Mouse (Mus musculus) intestine, postnatal 0 days (tissue): ENCODE results near the gene Gpc6. TPM values are rescaled to one million over a fixed set of nuclear protein-coding genes. Genes with fewer than 3 reads are reported as not detected.

Source experiments
- ATAC-seq: fragments of 200-750 bp; cut with Nextera tagmentation; 2 replicates; pipeline ENCODE4 v1.8.0; 2017; ENCODE audit warnings: mild to moderate bottlenecking, moderate TSS enrichment, moderate library complexity
- H3K27ac ChIP-seq: fragments of 300-500 bp; sonication (generic); 2 replicates; pipeline ENCODE4 v1.5.1; 2014; ENCODE audit warnings: mild to moderate bottlenecking, low read depth, low read length, moderate library complexity
- H3K27me3 ChIP-seq: fragments of 300-500 bp; sonication (generic); replicated peaks from 2 replicates; pipeline ENCODE4 v1.6.1; 2014; ENCODE audit warnings: low read length, mixed read lengths; ENCODE audit not compliant: control insufficient read depth, insufficient read depth
- H3K36me3 ChIP-seq: fragments of 300-500 bp; sonication (generic); 2 replicates; pipeline ENCODE4 v1.6.1; 2014; ENCODE audit warnings: mild to moderate bottlenecking, moderate library complexity; ENCODE audit not compliant: control insufficient read depth, insufficient read depth
- H3K4me1 ChIP-seq: fragments of 300-500 bp; sonication (generic); replicated peaks from 2 replicates; pipeline ENCODE4 v1.6.1; 2014; ENCODE audit warnings: antibody characterized with exemption, low read length, mixed read lengths; ENCODE audit not compliant: control insufficient read depth, insufficient read depth
- H3K4me2 ChIP-seq: fragments of 300-500 bp; sonication (generic); replicated peaks from 2 replicates; pipeline ENCODE4 v1.6.1; 2014; ENCODE audit warnings: low read depth, mild to moderate bottlenecking, moderate library complexity
- H3K4me3 ChIP-seq: fragments of 300-500 bp; sonication (generic); 2 replicates; pipeline ENCODE4 v1.5.1; 2014; ENCODE audit warnings: low read depth, low read length
- H3K9ac ChIP-seq: fragments of 300-500 bp; sonication (generic); 2 replicates; pipeline ENCODE4 v1.6.1; 2014; ENCODE audit warnings: mild to moderate bottlenecking, low read depth, low read length
- H3K9me3 ChIP-seq: fragments of 300-500 bp; sonication (generic); 2 replicates; pipeline ENCODE4 v1.6.1; 2016; ENCODE audit warnings: mixed run types; ENCODE audit not compliant: control insufficient read depth
- CTCF ChIP-seq: sonication (generic); IDR thresholded peaks from 2 replicates; pipeline ENCODE4 v1.5.1; 2016; ENCODE audit warnings: low read depth, mild to moderate bottlenecking, control low read depth, antibody characterized with exemption, moderate library complexity
- WGBS: fragments of 180-500 bp; shearing (Covaris S2); extraction: QIAGEN DNeasy Blood & Tissue Kit; methylation state at CpG from one replicate; pipeline ENCODE4 v1.1.7; 2014; 5-methylcytosine and 5-hydroxymethylcytosine counted together
- polyA plus RNA-seq: library from polyadenylated mRNA; unstranded; fragments of >200 nt; fragmentation: Nextera tagmentation; extraction: Ambion mirVana; gene quantifications from 2 replicates; pipeline ENCODE4 v1.2.1, GENCODE M21; 2015

The Gpc6 gene
- polyA plus RNA-seq, 1 experiment from 2014 or later = 6.6 TPM

- no peak overlapping the region for H3K27ac ChIP-seq
- no peak for ATAC-seq
- no peak for TF ChIP-seq CTCF
- no peak overlapping the region for H3K4me2 ChIP-seq
- H3K4me1 ChIP-seq = no peaks in the 10 kb centered on the region
- no peaks in the 10 kb centered on the region for H3K9me3 ChIP-seq
- H3K27me3 ChIP-seq = no peaks in the 10 kb centered on the region
- WGBS = 92% methylated on average over 2 of the region's 2 CpGs
- H3K36me3 ChIP-seq = no peaks in the 10 kb centered on the region
- no peak overlapping the region for H3K9ac ChIP-seq
- no peak overlapping the region for H3K4me3 ChIP-seq
Observed at GRCm38 (mm10) chr14:117728741-117729140, 803.6 kb downstream of the Gpc6 start.

DNA sequence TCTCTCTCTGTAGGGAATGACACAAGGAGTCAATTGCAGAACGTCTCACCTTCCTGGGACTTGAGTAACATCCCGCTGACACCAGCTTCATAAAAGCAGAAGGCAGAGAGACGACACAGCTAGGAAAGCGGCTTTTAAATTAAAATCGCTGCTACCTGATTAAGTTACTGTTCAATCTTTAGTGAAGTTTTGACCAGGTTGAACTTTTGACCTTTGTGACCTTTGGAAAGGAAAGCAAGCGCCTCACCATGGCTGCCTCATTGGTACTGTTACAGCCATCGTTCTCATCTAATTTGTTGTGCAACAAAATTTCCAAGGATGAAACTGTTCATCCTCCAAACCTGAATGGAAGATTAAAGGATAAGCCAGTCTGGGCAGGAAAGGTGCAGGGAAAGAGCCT, 830.1 kb downstream of the Gpc6 start:
- Histone ChIP-seq H3K4me1 (no peaks in the 10 kb centered on the region), H3K4me2 (no peak overlapping the region), H3K27ac (no peak overlapping the region), H3K36me3 (no peaks in the 10 kb centered on the region), H3K9me3 (no peaks in the 10 kb centered on the region), H3K9ac (no peak overlapping the region), H3K4me3 (no peak overlapping the region), H3K27me3 (no peaks in the 10 kb centered on the region)
- no peak for TF ChIP-seq CTCF
- ATAC-seq = no peak
- WGBS = 79% methylated on average over 7 of the region's 7 CpGs

DNA sequence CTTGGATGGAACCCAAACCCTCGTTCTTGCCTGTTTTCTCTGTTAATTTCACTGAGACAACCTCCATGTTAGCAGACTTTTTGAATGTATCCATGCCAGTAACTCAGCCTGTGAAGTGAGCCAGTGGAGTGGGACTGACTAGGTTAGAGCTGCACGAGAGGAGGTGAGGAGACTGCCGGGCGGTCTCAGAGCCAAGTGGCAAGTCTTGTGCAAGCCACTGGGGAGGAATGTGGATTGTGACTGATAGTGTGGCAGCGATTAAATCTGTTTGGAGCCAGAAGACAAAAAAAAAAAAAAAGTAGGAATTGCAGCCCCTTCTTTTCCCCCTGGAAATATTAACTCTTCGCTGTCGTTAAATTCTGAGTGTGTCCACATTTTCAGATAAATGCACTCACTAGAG, 831.4 kb downstream of the Gpc6 start:
- Histone ChIP-seq H3K4me2 (no peak overlapping the region), H3K9ac (no peak overlapping the region), H3K9me3 (no peaks in the 10 kb centered on the region), H3K4me1 (no peaks in the 10 kb centered on the region), H3K4me3 (no peak overlapping the region), H3K27me3 (no peaks in the 10 kb centered on the region), H3K36me3 (no peaks in the 10 kb centered on the region), H3K27ac (no peak overlapping the region)
- WGBS = 84% methylated on average over 7 of the region's 7 CpGs
- no peak for TF ChIP-seq CTCF
- ATAC-seq = no peak

DNA sequence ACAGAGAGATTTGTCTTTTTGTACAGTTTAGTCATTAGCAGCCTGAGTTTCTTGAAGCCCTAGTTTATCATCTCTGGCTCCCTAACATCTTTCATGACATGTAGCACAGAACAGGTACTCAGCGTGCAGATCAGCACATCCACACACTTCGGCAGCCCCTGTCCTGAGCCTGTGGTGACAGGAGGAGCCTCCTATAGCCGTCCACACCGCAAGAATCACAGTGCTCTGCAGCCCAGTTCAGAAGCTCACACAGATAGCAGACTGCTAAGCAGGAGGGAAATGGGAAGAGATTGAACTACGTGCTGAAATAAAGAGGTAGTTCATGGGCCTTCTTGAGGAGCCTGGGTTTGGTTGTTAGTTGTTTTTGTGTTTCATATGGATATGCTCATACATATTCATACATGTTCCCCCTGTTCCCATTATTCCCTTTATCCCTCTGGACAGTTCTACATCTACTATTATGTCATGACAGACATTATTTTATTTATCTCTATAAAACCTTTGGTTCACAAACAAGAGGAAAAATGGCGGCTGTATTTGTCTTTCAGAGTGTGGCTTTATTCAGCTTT, 832.8 kb downstream of the Gpc6 start:
- Histone ChIP-seq H3K9me3 (no peaks in the 10 kb centered on the region), H3K9ac (no peak overlapping the region), H3K36me3 (no peaks in the 10 kb centered on the region), H3K4me3 (no peak overlapping the region), H3K4me2 (no peak overlapping the region), H3K27ac (no peak overlapping the region), H3K27me3 (no peaks in the 10 kb centered on the region), H3K4me1 (no peaks in the 10 kb centered on the region)
- TF ChIP-seq CTCF = no peak
- ATAC-seq = no peak
- 86% methylated on average over 6 of the region's 6 CpGs for WGBS

DNA sequence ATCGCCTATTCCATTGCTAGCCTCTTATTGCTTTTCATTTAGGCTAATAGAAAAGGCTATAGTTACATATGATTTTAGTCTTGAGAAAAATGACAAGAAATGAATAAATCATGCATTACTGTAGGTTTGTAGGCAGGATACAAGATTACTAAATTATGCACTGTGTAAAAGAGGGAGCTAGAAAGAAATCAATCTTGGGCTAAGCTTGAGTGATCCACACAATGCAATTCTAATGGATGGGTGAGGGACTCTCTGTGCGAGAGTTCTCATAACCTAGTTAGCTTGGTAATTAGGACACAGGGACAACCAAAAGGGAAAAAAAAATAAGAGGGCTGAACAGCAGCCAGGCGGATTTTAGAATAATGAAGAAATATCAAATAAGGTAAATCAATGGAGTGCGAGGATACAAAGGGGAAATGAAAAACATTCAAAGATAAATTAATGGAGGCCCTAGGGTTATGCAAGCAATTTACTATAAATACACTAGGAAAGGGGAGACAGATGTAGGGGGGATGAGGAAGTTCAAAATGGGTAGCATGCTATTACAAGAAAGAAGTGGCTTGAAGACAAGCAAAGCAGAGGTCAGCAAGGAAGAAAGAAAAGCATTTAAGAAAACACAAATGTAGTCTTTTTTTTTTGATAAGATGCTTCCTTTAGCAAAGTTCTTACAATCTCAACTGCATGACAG, 835.9 kb downstream of the Gpc6 start:
- Histone ChIP-seq H3K4me2 (no peak overlapping the region), H3K9me3 (no peaks in the 10 kb centered on the region), H3K27me3 (no peaks in the 10 kb centered on the region), H3K36me3 (no peaks in the 10 kb centered on the region), H3K4me1 (no peaks in the 10 kb centered on the region), H3K9ac (no peak overlapping the region), H3K4me3 (no peak overlapping the region), H3K27ac (no peak overlapping the region)
- no peak for TF ChIP-seq CTCF
- WGBS = 89% methylated on average over 4 of the region's 4 CpGs
- ATAC-seq = no peak

- TF ChIP-seq CTCF = no peak
- H3K9me3 ChIP-seq = no peaks in the 10 kb centered on the region
- H3K27me3 ChIP-seq = no peaks in the 10 kb centered on the region
- H3K36me3 ChIP-seq = no peaks in the 10 kb centered on the region
- WGBS = 85% methylated on average over 5 of the region's 5 CpGs
- no peaks in the 10 kb centered on the region for H3K4me1 ChIP-seq
- no peak overlapping the region for H3K4me2 ChIP-seq
- H3K9ac ChIP-seq = no peak overlapping the region
- H3K4me3 ChIP-seq = no peak overlapping the region
- no peak overlapping the region for H3K27ac ChIP-seq
- no peak for ATAC-seq
Observed at GRCm38 (mm10) chr14:117762934-117763333, 837.8 kb downstream of the Gpc6 start.
